Mouse (Mus musculus) bone marrow macrophage, adult 2 months (primary cell): ENCODE measurements around the gene Timm17a. TPM values are rescaled to one million over a fixed set of nuclear protein-coding genes. Genes with fewer than 3 reads are reported as not detected.
A peak's percentile ranks its signal among the peaks of the same experiment; 100 is the strongest.

ENCODE experiments used
- H3K27ac ChIP-seq: 2 replicates; pipeline ENCODE4 v1.5.1; 2012; ENCODE audit warnings: low read depth, low read length; ENCODE audit not compliant: insufficient read depth
- H3K4me1 ChIP-seq: 2 replicates; pipeline ENCODE4 v1.6.1; 2012; ENCODE audit warnings: low read length; ENCODE audit not compliant: control insufficient read depth, insufficient read depth
- H3K4me3 ChIP-seq: 2 replicates; pipeline ENCODE4 v1.5.1; 2012; ENCODE audit warnings: mild to moderate bottlenecking, low read length, moderate library complexity; ENCODE audit not compliant: insufficient read depth
- CTCF ChIP-seq: IDR thresholded peaks from 2 replicates; pipeline ENCODE4 v1.5.1; 2012; ENCODE audit warnings: low read depth, mild to moderate bottlenecking, low read length, moderate library complexity
- POLR2A ChIP-seq: IDR thresholded peaks from 2 replicates; pipeline ENCODE4 v1.6.1; 2012; ENCODE audit warnings: mild to moderate bottlenecking, low read depth, low read length, borderline replicate concordance
- polyA plus RNA-seq: library from polyadenylated mRNA; stranded (reverse); fragments of >200 nt; gene quantifications from 2 replicates; pipeline ENCODE4 v1.2.4, GENCODE M21; 2012; ENCODE audit not compliant: missing spikeins, insufficient read depth, insufficient read length

Gene Timm17a
- polyA plus RNA-seq = 40.7 and 43.0 TPM in 2 replicates

GRCm38 (mm10) chr1:135313284-135314031 lies at the start of gene Timm17a:
Timm17a (minus strand) TSS chr1:135313778.
- H3K4me1 ChIP-seq = peaks cover 17% of the 10 kb centered on the region
- H3K27ac ChIP-seq = peak within 1 kb of the TSS; percentile 43
- no peak for TF ChIP-seq CTCF
- TF ChIP-seq POLR2A = no peak; the same call in 1 of the 2 replicates
- H3K4me3 ChIP-seq = peak within 1 kb of the TSS; percentile 77

GRCm38 (mm10) chr1:135362115-135362514 lies 48.5 kb upstream of the Timm17a start:
- TF ChIP-seq POLR2A (no peak), CTCF (no peak)
- H3K4me1 ChIP-seq = no peaks in the 10 kb centered on the region
- H3K27ac ChIP-seq = no peak overlapping the region
- no peak overlapping the region for H3K4me3 ChIP-seq

- TF ChIP-seq POLR2A (no peak), CTCF (no peak)
- H3K4me3 ChIP-seq = no peak overlapping the region
- no peaks in the 10 kb centered on the region for H3K4me1 ChIP-seq
- no peak overlapping the region for H3K27ac ChIP-seq
These were observed 47.9 kb upstream of the Timm17a start for GRCm38 (mm10) chr1:135361491-135361890.

- no peak overlapping the region for H3K27ac ChIP-seq
- H3K4me1 ChIP-seq = no peaks in the 10 kb centered on the region
- no peak overlapping the region for H3K4me3 ChIP-seq
- TF ChIP-seq POLR2A (no peak), CTCF (no peak)
These were observed 45.5 kb upstream of the Timm17a start for GRCm38 (mm10) chr1:135359071-135359470.

GRCm38 (mm10) chr1:135351953-135352352 lies 38.4 kb upstream of the Timm17a start:
- TF ChIP-seq POLR2A (no peak), CTCF (no peak)
- Histone ChIP-seq H3K27ac (no peak overlapping the region), H3K4me3 (no peak overlapping the region), H3K4me1 (peaks cover 8% of the 10 kb centered on the region)

GRCm38 (mm10) chr1:135347498-135348169 lies 34.1 kb upstream of the Timm17a start:
- no peak overlapping the region for H3K27ac ChIP-seq

GRCm38 (mm10) chr1:135346891-135347290 lies 33.3 kb upstream of the Timm17a start:
- no peak for TF ChIP-seq POLR2A
- TF ChIP-seq CTCF = no peak
- H3K4me1 ChIP-seq = peaks cover 13% of the 10 kb centered on the region
- no peak overlapping the region for H3K27ac ChIP-seq
- no peak overlapping the region for H3K4me3 ChIP-seq

More at GRCm38 (mm10) chr1:135347498-135348169, 34.1 kb upstream of the Timm17a start:
- H3K4me3 ChIP-seq = no peak overlapping the region
- TF ChIP-seq CTCF = no peak
- TF ChIP-seq POLR2A = no peak
- H3K4me1 ChIP-seq = peaks cover 13% of the 10 kb centered on the region

GRCm38 (mm10) chr1:135344026-135344425 lies 30.4 kb upstream of the Timm17a start:
- no peak for TF ChIP-seq POLR2A
- no peak for TF ChIP-seq CTCF
- H3K27ac ChIP-seq = no peak overlapping the region
- peaks cover 13% of the 10 kb centered on the region for H3K4me1 ChIP-seq
- no peak overlapping the region for H3K4me3 ChIP-seq

GRCm38 (mm10) chr1:135341947-135342346 lies 28.4 kb upstream of the Timm17a start:
- Histone ChIP-seq H3K27ac (no peak overlapping the region), H3K4me1 (peaks cover 5% of the 10 kb centered on the region), H3K4me3 (no peak overlapping the region)
- TF ChIP-seq CTCF (no peak), POLR2A (no peak)

- H3K4me3 ChIP-seq = no peak overlapping the region
- no peak for TF ChIP-seq CTCF
- TF ChIP-seq POLR2A = no peak
- H3K27ac ChIP-seq = no peak overlapping the region
- H3K4me1 ChIP-seq = no peaks in the 10 kb centered on the region
These were observed 17.0 kb upstream of the Timm17a start for GRCm38 (mm10) chr1:135330578-135330977.
